Mouse (Mus musculus) C2C12 (cell line): ENCODE data around the gene Prb1. TPM values are rescaled to one million over a fixed set of nuclear protein-coding genes. Genes with fewer than 3 reads are reported as not detected.
"Not testable (repeated sequence)": the region's sequence is repeated elsewhere in the genome, so short reads cannot be mapped to it uniquely, and the experiment has no call there.

Source experiments
- H3K27me3 ChIP-seq: one replicate; pipeline ENCODE4 v1.6.1; 2011; ENCODE audit not compliant: control insufficient read depth, insufficient read depth, insufficient read length
- H3K36me3 ChIP-seq: one replicate; pipeline ENCODE4 v1.6.1; 2011; ENCODE audit not compliant: control insufficient read depth, insufficient read depth
- H3K4me3 ChIP-seq: one replicate; pipeline ENCODE4 v1.5.1; 2011; ENCODE audit warnings: mild to moderate bottlenecking, control low read depth; ENCODE audit not compliant: poor library complexity, insufficient read depth, severe bottlenecking
- H3K79me2 ChIP-seq: one replicate; pipeline ENCODE4 v1.6.1; 2011; ENCODE audit not compliant: control insufficient read depth, insufficient read depth
- H3K79me3 ChIP-seq: one replicate; pipeline ENCODE4 v1.6.1; 2011; ENCODE audit warnings: low read depth, control low read depth
- H3ac ChIP-seq: one replicate; pipeline ENCODE3; 2011; ENCODE audit warnings: low read depth; ENCODE audit not compliant: control insufficient read depth, insufficient read length
- long read RNA-seq, 2 experiments: library from polyadenylated mRNA; unstranded; transcript quantifications; one replicate each; pipeline ENCODE4 v2.0.0; 2019 to 2020
- polyA plus RNA-seq: library from polyadenylated mRNA; unstranded; fragments of >200 nt; fragmentation: generic; extraction: Trizol; gene quantifications from one replicate; pipeline ENCODE4 v1.2.1, GENCODE M21; 2012; ENCODE audit warnings: missing spikeins

Prb1 gene
- polyA plus RNA-seq, result not detected
- long read RNA-seq, experiment 1, result 0 reads
- long read RNA-seq, experiment 2, result 0 reads

DNA sequence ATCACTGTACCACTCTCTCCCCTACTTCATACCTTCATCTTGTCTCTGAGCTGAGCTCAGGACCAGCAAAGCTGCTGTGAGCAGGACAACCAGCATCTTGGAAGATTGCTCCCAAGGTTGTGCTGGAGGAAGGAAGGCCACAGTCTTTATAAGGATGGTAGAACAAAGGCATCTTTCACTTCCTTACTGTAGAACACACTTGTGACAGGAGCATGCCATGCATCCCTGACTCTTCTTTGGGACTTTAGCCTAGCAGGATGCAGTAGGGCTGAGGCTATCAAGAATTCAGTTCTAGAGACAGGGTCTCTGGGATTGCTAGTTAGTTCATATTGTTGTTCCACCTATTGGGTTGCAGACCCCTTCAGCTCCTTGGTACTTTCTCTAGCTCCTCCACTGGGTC lies at the start of gene Prb1:
Gene Prb1, minus strand, starts transcription at position 101 of the 400 bp plus-strand sequence.
- not testable (repeated sequence) for H3K36me3 ChIP-seq, H3K27me3 ChIP-seq, H3ac ChIP-seq, H3K4me3 ChIP-seq, H3K79me3 ChIP-seq, H3K79me2 ChIP-seq

Other genes with a start within 250 kb of the Prb1 start
- not detected for gene Prpmp5, start 104.2 kb upstream of the Prb1 start, polyA plus RNA-seq
- gene Gm8882, start 153.6 kb upstream of the Prb1 start, polyA plus RNA-seq, result not detected